Comparison of ENCODE assay signal across 8 mouse cellular contexts in the genomic region with DNA sequence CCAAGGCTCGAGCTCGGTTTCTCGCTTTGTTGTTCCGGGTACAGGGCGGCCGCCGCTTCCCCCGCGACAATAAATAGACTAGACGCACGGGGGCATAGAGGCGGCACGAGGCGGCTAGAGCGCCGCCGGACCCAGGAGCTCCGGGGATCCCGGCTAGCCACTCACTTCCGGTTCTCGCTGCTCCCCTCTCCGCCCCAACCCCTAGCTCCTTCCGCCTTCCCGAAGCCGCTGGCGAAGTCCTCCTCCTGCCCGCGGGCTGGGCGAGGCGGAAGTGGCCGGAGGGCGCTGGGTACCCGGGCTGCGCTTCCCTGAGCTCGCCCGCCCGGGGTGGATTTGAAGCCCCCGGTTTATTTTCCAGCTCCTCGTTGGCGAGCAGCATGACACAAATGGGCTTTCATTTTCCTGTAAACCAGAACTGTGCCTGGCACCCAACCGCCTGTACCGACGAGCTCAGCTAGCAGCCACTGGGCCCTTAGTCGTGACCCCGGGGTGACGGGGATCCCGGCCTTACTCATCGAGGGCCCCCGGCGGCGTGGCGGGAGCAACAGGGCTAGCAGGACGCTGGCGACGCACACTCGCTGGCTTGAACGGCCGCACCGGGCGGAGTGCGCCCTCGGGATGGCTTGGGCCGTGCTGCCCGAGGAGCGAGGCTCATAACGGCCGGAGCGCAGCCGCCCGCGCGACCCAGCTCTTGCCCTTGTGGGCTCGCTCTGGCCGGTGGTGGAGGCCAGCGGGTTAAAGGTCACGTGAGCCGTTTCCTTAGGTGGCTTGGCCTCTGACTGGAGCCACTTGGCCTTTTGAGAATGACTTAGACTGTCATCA. TPM values are rescaled to one million over a fixed set of nuclear protein-coding genes. Genes with fewer than 3 reads are reported as not detected.
DNase-seq lines count a peak whose midpoint lies in the region; ATAC-seq lines count a peak whose summit lies in the region.

Gene Tbpl1 (minus strand): TSS at position 667 of the 822 bp plus-strand sequence.

- H3K9me3 ChIP-seq in hindbrain, embryonic 16.5 days (ENCODE audit: control insufficient read depth, low read length) = no peaks in the 10 kb centered on the region

- peak; percentile 99 for ATAC-seq in hindbrain, embryonic 16.5 days

- peak within 1 kb of the TSS; percentile 99 for H3K9ac ChIP-seq in hindbrain, embryonic 16.5 days (ENCODE audit: low read depth, low read length)

- DNase-seq in ZHBTc4 (ENCODE audit: low read depth, low spot score) = peak; percentile 97
- DNase-seq in cerebellum, postnatal 4 days (ENCODE audit: low spot score in 2 of 2) = peak; percentile 86 to 92
- DNase-seq in gastrocnemius, adult 18-20 months (ENCODE audit: low spot score) = peak; percentile 95
- peak; percentile 94 to 96 for DNase-seq in left cerebral cortex, adult 18-20 months (ENCODE audit: low spot score in 2 of 2)
- peak; percentile 96 to 97 for DNase-seq in right cerebral cortex, postnatal 10 days (ENCODE audit: low spot score in 2 of 2)
- peak; percentile 90 for DNase-seq in urinary bladder, postnatal 25 days (ENCODE audit: low spot score)

- no peaks in the 10 kb centered on the region for H3K36me3 ChIP-seq in hindbrain, embryonic 16.5 days (ENCODE audit: control insufficient read depth, insufficient read depth, low read length)
- no peaks in the 10 kb centered on the region for H3K36me3 ChIP-seq in macrophage (ENCODE audit: inconsistent target)

- H3K4me3 ChIP-seq in hindbrain, embryonic 16.5 days (ENCODE audit: low read length) = peak within 1 kb of the TSS; percentile 99
- H3K4me3 ChIP-seq in macrophage (ENCODE audit: inconsistent target) = peak within 1 kb of the TSS; percentile 82

- H3K27me3 ChIP-seq in hindbrain, embryonic 16.5 days (replicated peaks; ENCODE audit: control insufficient read depth, insufficient read depth, low read length) = no peaks in the 10 kb centered on the region

- H3K27ac ChIP-seq in hindbrain, embryonic 16.5 days (ENCODE audit: low read depth, low read length) = peak within 1 kb of the TSS; percentile 96
- H3K27ac ChIP-seq in macrophage = peak within 1 kb of the TSS; percentile 80

- H3K4me2 ChIP-seq in hindbrain, embryonic 16.5 days (ENCODE audit: low read length) = peak within 1 kb of the TSS; percentile 98

- H3K79me2 ChIP-seq in macrophage (ENCODE audit: inconsistent target) = peaks cover 42% of the 10 kb centered on the region

- WGBS in hindbrain, embryonic 16.5 days = under 1% methylated on average over 71 of the region's 77 CpGs
- WGBS in macrophage (ENCODE audit: missing documents) = under 1% methylated on average over 76 of the region's 77 CpGs

- peaks cover 19% of the 10 kb centered on the region for H3K4me1 ChIP-seq in hindbrain, embryonic 16.5 days (ENCODE audit: control insufficient read depth, insufficient read depth, low read depth, low read length)

RNA-seq across cellular contexts. Expression of gene Tbpl1, which starts in this region (rescaled TPM):
- total RNA-seq in gastrocnemius, adult 18-20 months (2021) = 10 to 100 TPM; 16.6 to 19.1 TPM
- 71.3 and 83.9 TPM in 2 replicates for polyA plus RNA-seq in hindbrain, embryonic 16.5 days (2015; fragmentation: Nextera tagmentation; extraction: Ambion mirVana)
- total RNA-seq in left cerebral cortex, adult 18-20 months (2021) = 10 to 100 TPM; 67.4 to 73.2 TPM
- 10 to 100 TPM; 11.4 to 45.6 (median 27.7) TPM for total RNA-seq in macrophage (2018; cell fraction: chromatin; rRNA removed)
- total RNA-seq in macrophage (2018; cell fraction: cytosol; rRNA removed) = 10 to 100 TPM; 15.4 to 38.5 (median 27.6) TPM
- total RNA-seq in macrophage (2018; cell fraction: nucleus; rRNA removed) = 10 to 100 TPM; 11.3 to 36.3 (median 23.0) TPM
- polyA plus RNA-seq in macrophage (2018) = 18.3 to 26.9 TPM (median 18.6 TPM) in 3 replicates

Comparison
In these comparisons a context has a peak if more than half of its experiments do, and no peak if none do; other contexts are left out.
1. Peak in every context shown above with its lines: DNase-seq, ATAC-seq, H3K4me3 ChIP-seq and H3K27ac ChIP-seq.